Mouse (Mus musculus): Measurements from ENCODE around the gene Gpr160.

DNA sequence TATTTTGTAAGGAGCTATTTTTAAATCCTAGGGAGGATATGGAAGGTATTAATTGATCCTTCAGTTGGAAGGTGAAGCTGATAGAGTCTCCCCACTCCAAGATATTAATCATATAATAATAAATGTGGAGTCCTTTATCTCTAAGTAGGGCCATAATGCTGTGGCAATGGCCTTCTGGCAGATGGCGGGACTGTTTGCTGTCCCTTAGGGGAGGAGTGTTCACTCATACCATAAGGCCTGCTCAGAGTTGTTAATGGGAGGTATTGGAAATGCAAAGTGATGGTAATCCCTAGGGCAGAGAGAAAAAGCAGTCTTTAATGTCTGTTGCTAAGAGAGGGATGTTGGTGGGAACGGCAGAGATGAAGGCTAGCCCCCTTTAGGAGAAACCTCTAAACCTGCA lies 10.0 kb upstream of the Gpr160 start:
- TF ChIP-seq CHD2 (IDR thresholded peaks at IDR 0.05; ENCODE audit: low read length), result no peak
- no peak for TF ChIP-seq ELF1 (IDR thresholded peaks at IDR 0.05; ENCODE audit: low read depth, low read length)
- no peak for TF ChIP-seq GATA1 (IDR thresholded peaks at IDR 0.05; ENCODE audit: low read depth, low read length)
- TF ChIP-seq MYC (IDR thresholded peaks at IDR 0.05; ENCODE audit: low read depth, low read length), result no peak
- no peak for TF ChIP-seq TAL1 (IDR thresholded peaks at IDR 0.05; ENCODE audit: low read length)
- TF ChIP-seq CTCF (IDR thresholded peaks at IDR 0.05 in 2 of 3, conservative IDR thresholded peaks at IDR 0.05 in 1 of 3; ENCODE audit: control insufficient read depth in 1 of 3, insufficient read depth in 1 of 3, low read depth in 2 of 3, low read length in 3 of 3, poor library complexity in 1 of 3, severe bottlenecking in 1 of 3), result no peak
- TF ChIP-seq ZMIZ1 (IDR thresholded peaks at IDR 0.05; ENCODE audit: low read depth, low read length), result no peak
- TF ChIP-seq TBP (IDR thresholded peaks at IDR 0.05; ENCODE audit: low read depth, low read length), result no peak
- TF ChIP-seq GABPA (IDR thresholded peaks at IDR 0.05; ENCODE audit: low read depth, low read length), result no peak
- no peak for TF ChIP-seq ZKSCAN1 (IDR thresholded peaks at IDR 0.05; ENCODE audit: low read depth, low read length)
- TF ChIP-seq MXI1 (IDR thresholded peaks at IDR 0.05; ENCODE audit: low read depth, low read length), result no peak
- no peak for TF ChIP-seq CHD1 (IDR thresholded peaks at IDR 0.05; ENCODE audit: low read depth, low read length)
